Mouse (Mus musculus): ENCODE data around the gene Nsun6.

GRCm38 (mm10) chr2:14960963-14961488 is 93.8 kb downstream of the Nsun6 start:
- no peak for TF ChIP-seq CTCF (IDR thresholded peaks at IDR 0.05; ENCODE audit: extremely low read depth, insufficient read length, insufficient replicate concordance, low read depth, low read length)
- TF ChIP-seq POLR2A (IDR thresholded peaks at IDR 0.05; ENCODE audit: low read depth, low read length): no peak

All from small intestine, adult 2 months (tissue).